Mouse (Mus musculus) midbrain, embryonic 16.5 days (tissue): Measurements from ENCODE around the gene Smarcb1. TPM values are rescaled to one million over a fixed set of nuclear protein-coding genes. Genes with fewer than 3 reads are reported as not detected.

Experiments
- ATAC-seq: fragments of 200-750 bp; cut with Nextera tagmentation; 2 replicates; pipeline ENCODE4 v1.8.0; 2017; ENCODE audit warnings: moderate TSS enrichment
- H3K27ac ChIP-seq: fragments of 300-500 bp; sonication (generic); 2 replicates; pipeline ENCODE4 v1.5.1; 2014; ENCODE audit warnings: mild to moderate bottlenecking, low read length, mixed read lengths
- H3K27me3 ChIP-seq: fragments of 300-500 bp; sonication (generic); 2 replicates; pipeline ENCODE4 v1.6.1; 2014; ENCODE audit warnings: low read depth, low read length, mixed read lengths; ENCODE audit not compliant: control insufficient read depth, insufficient read depth
- H3K36me3 ChIP-seq: fragments of 300-500 bp; sonication (generic); 2 replicates; pipeline ENCODE4 v1.6.1; 2014; ENCODE audit warnings: mild to moderate bottlenecking, low read length, moderate library complexity, mixed read lengths; ENCODE audit not compliant: control insufficient read depth, insufficient read depth
- H3K4me1 ChIP-seq: fragments of 300-500 bp; sonication (generic); 2 replicates; pipeline ENCODE4 v1.6.1; 2014; ENCODE audit warnings: mild to moderate bottlenecking, low read length, mixed read lengths; ENCODE audit not compliant: control insufficient read depth, insufficient read depth
- H3K4me2 ChIP-seq: fragments of 300-500 bp; sonication (generic); 2 replicates; pipeline ENCODE4 v1.6.1; 2014; ENCODE audit warnings: mild to moderate bottlenecking, low read length, mixed read lengths
- H3K4me3 ChIP-seq: fragments of 300-500 bp; sonication (generic); 2 replicates; pipeline ENCODE4 v1.5.1; 2014; ENCODE audit warnings: low read depth, mild to moderate bottlenecking, low read length, moderate library complexity, mixed read lengths
- H3K9ac ChIP-seq: fragments of 300-500 bp; sonication (generic); 2 replicates; pipeline ENCODE4 v1.6.1; 2014; ENCODE audit warnings: low read depth, low read length, mixed read lengths
- H3K9me3 ChIP-seq: fragments of 300-500 bp; sonication (generic); replicated peaks from 2 replicates; pipeline ENCODE4 v1.6.1; 2014; ENCODE audit warnings: mild to moderate bottlenecking, low read length, mixed read lengths; ENCODE audit not compliant: control insufficient read depth, poor library complexity, severe bottlenecking
- WGBS: fragments of 180-500 bp; shearing (Covaris S2); extraction: QIAGEN DNeasy Blood & Tissue Kit; methylation state at CpG from one replicate; pipeline ENCODE4 v1.1.7; 2014; 5-methylcytosine and 5-hydroxymethylcytosine counted together
- polyA plus RNA-seq: library from polyadenylated mRNA; unstranded; fragments of >200 nt; fragmentation: Nextera tagmentation; extraction: Ambion mirVana; gene quantifications from 2 replicates; pipeline ENCODE4 v1.2.1, GENCODE M21; 2015

Gene Smarcb1
- polyA plus RNA-seq, 1 experiment from 2014 or later, result 262 TPM

DNA sequence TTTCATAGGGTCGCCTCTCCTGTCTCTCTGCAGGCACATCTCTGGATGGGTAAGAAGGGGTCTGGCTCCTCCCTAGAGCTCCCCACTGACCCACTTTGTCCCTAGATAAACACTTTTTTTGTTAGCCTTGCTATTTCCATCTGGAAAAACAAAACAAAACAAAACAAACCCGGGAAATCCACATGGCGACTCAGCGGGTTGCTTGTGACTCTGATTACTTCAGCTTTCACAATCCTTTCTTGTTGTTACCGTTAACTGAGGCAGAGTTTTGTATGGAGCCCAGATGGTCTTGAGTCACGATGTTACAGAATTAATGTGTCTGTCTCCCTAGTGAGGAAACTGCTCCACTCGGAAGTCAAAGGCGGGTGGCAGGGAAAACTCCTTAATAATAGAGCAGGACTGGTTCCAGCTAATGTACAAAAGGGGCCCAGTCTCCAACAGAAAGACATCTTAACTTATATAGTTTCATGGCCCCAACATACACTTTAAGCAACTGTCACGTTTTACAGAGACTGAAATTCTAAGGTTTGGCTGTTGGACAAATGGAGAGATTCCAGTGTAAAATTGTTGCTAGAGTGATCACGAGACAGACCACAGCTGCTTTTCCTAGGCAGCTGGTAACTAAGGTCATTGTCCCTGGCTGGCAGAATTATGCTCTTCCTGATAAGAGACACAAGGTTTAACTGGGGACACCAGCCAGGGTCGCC is 22.8 kb upstream of the Smarcb1 start:
- Histone ChIP-seq H3K27me3 (no peaks in the 10 kb centered on the region), H3K36me3 (no peaks in the 10 kb centered on the region), H3K9me3 (no peaks in the 10 kb centered on the region), H3K4me3 (no peak overlapping the region), H3K4me1 (no peaks in the 10 kb centered on the region), H3K4me2 (no peak overlapping the region), H3K27ac (no peak overlapping the region), H3K9ac (no peak overlapping the region)
- ATAC-seq, result no peak
- 25% methylated on average over 11 of the region's 11 CpGs for WGBS

DNA sequence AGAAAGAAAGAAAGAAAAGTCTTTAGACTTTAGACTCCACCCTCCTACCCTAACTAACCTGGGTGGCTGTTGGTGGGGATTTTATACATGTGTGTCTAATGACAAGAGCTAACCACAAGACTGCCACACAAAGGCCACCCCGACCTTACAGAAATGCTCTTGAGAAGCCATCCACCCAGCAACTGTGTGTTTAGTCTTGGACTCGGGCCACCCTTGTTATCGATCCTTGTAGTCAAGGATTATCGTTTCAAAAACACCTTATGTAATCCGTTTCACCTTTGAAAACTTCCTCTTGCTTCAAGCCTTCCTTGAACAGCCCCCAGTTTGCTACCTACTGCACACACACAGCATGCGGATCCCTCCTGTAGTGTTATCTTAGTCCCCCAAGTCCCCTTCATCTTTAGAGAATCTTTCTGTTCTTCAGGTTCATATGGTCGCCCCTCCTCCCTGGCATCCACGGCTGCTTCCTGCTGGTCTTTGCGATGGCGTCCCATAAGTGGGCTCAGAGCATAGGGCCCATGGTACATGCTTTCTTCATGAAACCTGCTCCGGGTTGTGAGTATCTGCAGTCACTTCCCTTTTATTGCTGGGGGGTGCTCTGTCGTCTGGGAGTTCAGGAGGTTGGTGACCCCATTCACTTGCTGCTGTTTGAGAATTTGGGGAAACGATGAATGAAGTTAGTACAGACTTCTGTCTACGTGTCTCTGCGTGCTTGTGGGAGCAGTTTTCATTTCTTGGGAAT is 21.5 kb upstream of the Smarcb1 start, which contains the start of gene Vpreb3:
Gene Vpreb3, plus strand, starts transcription at position 322 of the 742 bp plus-strand sequence.
- H3K4me2 ChIP-seq, result no peak within 1 kb of the TSS
- H3K27ac ChIP-seq, result no peak within 1 kb of the TSS
- 82% methylated on average over 15 of the region's 15 CpGs for WGBS
- no peak within 1 kb of the TSS for H3K4me3 ChIP-seq
- H3K9me3 ChIP-seq, result no peaks in the 10 kb centered on the region
- H3K36me3 ChIP-seq, result no peaks in the 10 kb centered on the region
- no peaks in the 10 kb centered on the region for H3K4me1 ChIP-seq
- no peak for ATAC-seq
- H3K27me3 ChIP-seq, result no peaks in the 10 kb centered on the region
- H3K9ac ChIP-seq, result no peak within 1 kb of the TSS

GRCm38 (mm10) chr10:75941042-75941824 is 19.8 kb upstream of the Smarcb1 start:
- no peak overlapping the region for H3K4me2 ChIP-seq
- H3K36me3 ChIP-seq, result no peaks in the 10 kb centered on the region
- 61% methylated on average over 9 of the region's 9 CpGs for WGBS
- no peaks in the 10 kb centered on the region for H3K9me3 ChIP-seq
- H3K4me3 ChIP-seq, result no peak overlapping the region
- no peak overlapping the region for H3K9ac ChIP-seq
- no peak overlapping the region for H3K27ac ChIP-seq
- peaks cover 3% of the 10 kb centered on the region; the same call in 1 of the 2 replicates for H3K27me3 ChIP-seq
- ATAC-seq, result no peak
- peaks cover 2% of the 10 kb centered on the region; the same call in 1 of the 2 replicates for H3K4me1 ChIP-seq

DNA sequence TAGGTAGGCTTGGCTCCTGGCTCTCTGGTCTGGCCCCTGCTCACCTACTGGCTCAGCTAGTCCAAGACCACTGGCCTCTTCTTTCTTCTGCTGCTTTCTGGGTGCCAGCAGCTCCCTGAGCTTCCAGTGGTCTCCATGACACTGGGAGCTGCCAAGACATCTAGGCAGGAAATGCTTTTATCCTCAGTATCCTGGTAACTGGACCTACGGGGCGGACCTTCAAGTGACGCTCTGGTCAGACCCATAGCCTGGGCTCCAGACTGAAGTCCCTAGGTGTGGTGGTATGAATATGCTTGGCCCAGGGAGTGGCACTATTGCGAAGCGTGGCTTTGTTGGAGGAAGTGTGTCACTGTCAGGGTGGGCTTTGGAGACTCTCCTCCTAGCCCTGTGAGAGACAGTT is 19.1 kb upstream of the Smarcb1 start, which contains the start of gene Gm867:
Gene Gm867, minus strand, starts transcription at position 153 of the 400 bp plus-strand sequence.
- H3K4me3 ChIP-seq, result no peak within 1 kb of the TSS
- peaks cover 3% of the 10 kb centered on the region; the same call in 1 of the 2 replicates for H3K27me3 ChIP-seq
- H3K36me3 ChIP-seq, result no peaks in the 10 kb centered on the region
- peaks cover 6% of the 10 kb centered on the region for H3K4me1 ChIP-seq
- no peak for ATAC-seq
- no peaks in the 10 kb centered on the region for H3K9me3 ChIP-seq
- no peak within 1 kb of the TSS for H3K9ac ChIP-seq
- WGBS, result 85% methylated on average over 5 of the region's 5 CpGs
- no peak within 1 kb of the TSS for H3K27ac ChIP-seq
- H3K4me2 ChIP-seq, result no peak within 1 kb of the TSS

GRCm38 (mm10) chr10:75939481-75940234 is 18.2 kb upstream of the Smarcb1 start:
- Histone ChIP-seq H3K27ac (no peak overlapping the region), H3K9me3 (no peaks in the 10 kb centered on the region), H3K9ac (no peak overlapping the region), H3K4me2 (no peak overlapping the region), H3K36me3 (no peaks in the 10 kb centered on the region), H3K4me3 (no peak overlapping the region), H3K4me1 (peaks cover 11% of the 10 kb centered on the region), H3K27me3 (peaks cover 3% of the 10 kb centered on the region; the same call in 1 of the 2 replicates)
- ATAC-seq, result no peak
- WGBS, result 46% methylated on average over 9 of the region's 9 CpGs

DNA sequence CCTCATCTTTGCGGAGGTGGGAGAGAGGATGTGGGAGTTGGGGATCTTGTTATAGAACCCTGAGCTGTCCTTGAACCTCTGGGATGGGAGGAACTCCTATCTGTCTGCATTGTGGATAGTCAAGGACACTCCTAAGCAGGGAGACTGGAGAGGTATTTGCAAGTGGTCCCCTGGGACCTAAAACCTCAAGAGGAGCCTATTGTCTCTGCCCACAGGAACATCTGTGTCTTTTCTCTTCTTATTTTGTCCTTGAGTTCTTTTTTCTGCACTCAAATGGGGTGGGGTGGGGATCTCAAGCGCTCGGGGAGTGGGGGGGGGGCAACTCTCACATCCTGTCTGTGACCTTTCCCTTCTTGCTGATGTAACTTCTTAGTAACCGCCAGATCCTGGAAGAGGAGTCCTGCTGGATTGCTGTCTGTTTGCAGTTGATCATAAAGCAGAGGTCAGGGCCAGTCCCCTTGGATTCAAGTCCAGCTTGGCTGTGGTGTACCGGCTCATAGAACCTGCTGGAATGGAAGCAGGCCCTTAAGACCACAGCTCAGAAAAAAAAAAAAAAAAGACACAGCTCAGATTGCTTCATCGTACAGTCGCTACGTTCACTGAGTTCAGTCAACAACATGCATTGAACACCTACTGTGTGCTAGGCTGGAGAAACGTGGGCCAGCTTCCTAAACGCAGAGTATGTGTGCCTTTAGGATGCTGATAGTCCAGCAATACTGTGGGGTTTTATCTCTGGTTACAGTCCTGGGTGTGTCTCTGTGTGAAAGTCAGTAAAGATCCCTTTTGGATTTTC is 16.6 kb upstream of the Smarcb1 start:
- WGBS, result 54% methylated on average over 10 of the region's 10 CpGs
- H3K4me3 ChIP-seq, result no peak overlapping the region

GRCm38 (mm10) chr10:75936909-75937667 is 15.7 kb upstream of the Smarcb1 start:
- Histone ChIP-seq H3K27ac (no peak overlapping the region), H3K9me3 (no peaks in the 10 kb centered on the region), H3K27me3 (peaks cover 3% of the 10 kb centered on the region; the same call in 1 of the 2 replicates), H3K4me2 (peak overlapping the region; percentile 37), H3K4me1 (peaks cover 20% of the 10 kb centered on the region), H3K36me3 (no peaks in the 10 kb centered on the region), H3K4me3 (no peak overlapping the region; the same call in 1 of the 2 replicates), H3K9ac (0 out of 2 replicates have a peak overlapping the region, but pooled peaks have one; percentile 16)
- 32% methylated on average over 18 of the region's 18 CpGs for WGBS
- no peak for ATAC-seq

More for the DNA sequence above, 16.6 kb upstream of the Smarcb1 start:
- Histone ChIP-seq H3K27me3 (peaks cover 3% of the 10 kb centered on the region; the same call in 1 of the 2 replicates), H3K9ac (no peak overlapping the region), H3K4me2 (no peak overlapping the region), H3K27ac (no peak overlapping the region), H3K36me3 (no peaks in the 10 kb centered on the region), H3K9me3 (no peaks in the 10 kb centered on the region), H3K4me1 (peaks cover 11% of the 10 kb centered on the region)
- no peak for ATAC-seq
